Mouse (Mus musculus): ENCODE data around the gene Nf2. TPM values are rescaled to one million over a fixed set of nuclear protein-coding genes. Genes with fewer than 3 reads are reported as not detected.

The Nf2 gene
- polyA plus RNA-seq, 1 experiment from 2014 or later, result 18.7 TPM

GRCm38 (mm10) chr11:4746733-4747132 is 102.6 kb downstream of the Nf2 start, which contains the start of gene Cabp7:
Gene Cabp7, minus strand, starts transcription at chr11:4746778.
- ATAC-seq (ENCODE audit: low FRiP score, low TSS enrichment) (no peak), DNase-seq (ENCODE audit: low spot score) (no peak)
- Histone ChIP-seq H3K4me1 (replicated peaks; ENCODE audit: control insufficient read depth, insufficient read depth) (peaks cover 5% of the 10 kb centered on the region; the same call in 1 of the 2 replicates), H3K9me3 (ENCODE audit: control insufficient read depth, low read length) (no peaks in the 10 kb centered on the region), H3K4me2 (replicated peaks; ENCODE audit: low read depth) (peak within 1 kb of the TSS; percentile 86), H3K9ac (ENCODE audit: low read length) (no peak within 1 kb of the TSS), H3K27me3 (ENCODE audit: control insufficient read depth, insufficient read depth, low read length) (peaks cover 29% of the 10 kb centered on the region; the same call in 1 of the 2 replicates), H3K4me3 (ENCODE audit: low read depth, low read length) (peak within 1 kb of the TSS; percentile 42), H3K27ac (replicated peaks) (no peak within 1 kb of the TSS), H3K36me3 (ENCODE audit: control insufficient read depth, insufficient read depth, low read length) (no peaks in the 10 kb centered on the region)
- 2% methylated on average over 19 of the region's 73 CpGs for WGBS
- TF ChIP-seq EP300 (optimal IDR thresholded peaks at IDR 0.05), result no peak
- TF ChIP-seq CTCF (IDR thresholded peaks at IDR 0.05; ENCODE audit: low read depth), result no peak

DNA sequence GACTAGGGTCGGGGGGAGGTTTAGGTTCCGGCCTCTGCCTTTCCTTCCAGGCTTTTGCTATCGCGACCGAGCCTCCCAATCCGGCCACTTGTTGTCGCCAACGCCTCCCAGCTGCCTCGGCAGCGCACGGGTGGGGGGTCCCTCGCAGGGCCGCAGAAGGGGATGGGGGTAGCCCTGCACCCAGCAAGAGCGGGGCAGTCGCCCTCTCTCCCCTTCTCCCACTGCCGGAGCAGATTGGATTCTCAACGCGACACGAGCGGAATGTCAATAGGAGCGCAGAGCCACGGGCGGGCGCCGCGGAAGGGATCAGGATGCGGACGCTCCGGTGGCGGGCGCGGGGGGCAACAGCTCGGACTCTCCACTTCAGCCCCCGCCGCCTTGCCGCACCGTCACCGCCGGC is 103.4 kb downstream of the Nf2 start:
- no peaks in the 10 kb centered on the region for H3K36me3 ChIP-seq (ENCODE audit: control insufficient read depth, insufficient read depth, low read length)
- no peak overlapping the region for H3K9ac ChIP-seq (ENCODE audit: low read length)
- peak overlapping the region; percentile 42 for H3K4me3 ChIP-seq (ENCODE audit: low read depth, low read length)
- no peak for ATAC-seq (ENCODE audit: low FRiP score, low TSS enrichment)
- peaks cover 5% of the 10 kb centered on the region; the same call in 1 of the 2 replicates for H3K4me1 ChIP-seq (replicated peaks; ENCODE audit: control insufficient read depth, insufficient read depth)
- 2% methylated on average over 38 of the region's 39 CpGs for whole genome bisulfite sequencing
- TF ChIP-seq EP300 (optimal IDR thresholded peaks at IDR 0.05), result no peak
- DNase-seq (ENCODE audit: low spot score), result no peak
- peaks cover 29% of the 10 kb centered on the region; the same call in 1 of the 2 replicates for H3K27me3 ChIP-seq (ENCODE audit: control insufficient read depth, insufficient read depth, low read length)
- no peak overlapping the region for H3K27ac ChIP-seq (replicated peaks)
- H3K9me3 ChIP-seq (ENCODE audit: control insufficient read depth, low read length), result no peaks in the 10 kb centered on the region
- H3K4me2 ChIP-seq (replicated peaks; ENCODE audit: low read depth), result peak overlapping the region; percentile 86

GRCm38 (mm10) chr11:4744691-4745090 is 104.6 kb downstream of the Nf2 start:
- no peak overlapping the region for H3K4me3 ChIP-seq (ENCODE audit: low read depth, low read length)
- 62% methylated on average over 6 of the region's 6 CpGs for WGBS

DNA sequence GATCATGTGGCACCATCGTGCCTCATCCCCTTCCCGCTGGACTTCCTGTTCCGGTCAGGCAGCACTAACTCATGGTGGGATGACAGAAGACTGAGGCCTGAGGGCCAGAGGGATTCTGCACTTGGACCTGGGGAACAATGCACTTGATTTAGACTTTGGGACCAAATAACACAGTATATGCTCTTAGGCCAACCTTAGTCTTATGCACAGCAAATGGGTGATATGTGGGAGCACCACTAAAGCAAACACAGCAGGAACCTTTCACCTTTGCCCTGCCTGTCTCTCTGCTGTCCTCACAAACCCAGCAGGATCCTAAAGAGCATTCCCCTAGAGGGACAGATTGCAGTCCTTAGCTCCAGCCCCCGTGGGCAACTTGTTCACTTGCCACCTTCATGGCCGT is 108.6 kb downstream of the Nf2 start:
- Histone ChIP-seq H3K4me2 (replicated peaks; ENCODE audit: low read depth) (no peak overlapping the region), H3K27ac (replicated peaks) (no peak overlapping the region), H3K36me3 (ENCODE audit: control insufficient read depth, insufficient read depth, low read length) (no peaks in the 10 kb centered on the region), H3K4me3 (ENCODE audit: low read depth, low read length) (no peak overlapping the region), H3K9me3 (ENCODE audit: control insufficient read depth, low read length) (no peaks in the 10 kb centered on the region), H3K4me1 (replicated peaks; ENCODE audit: control insufficient read depth, insufficient read depth) (no peaks in the 10 kb centered on the region; the same call in 1 of the 2 replicates), H3K9ac (ENCODE audit: low read length) (no peak overlapping the region), H3K27me3 (ENCODE audit: control insufficient read depth, insufficient read depth, low read length) (peaks cover 6% of the 10 kb centered on the region; the same call in 1 of the 2 replicates)
- 70% methylated on average over 5 of the region's 5 CpGs for WGBS
- no peak for TF ChIP-seq CTCF (IDR thresholded peaks at IDR 0.05; ENCODE audit: low read depth)
- no peak for TF ChIP-seq EP300 (optimal IDR thresholded peaks at IDR 0.05)
- no peak for DNase-seq (ENCODE audit: low spot score)
- no peak for ATAC-seq (ENCODE audit: low FRiP score, low TSS enrichment)

More at GRCm38 (mm10) chr11:4744691-4745090, 104.6 kb downstream of the Nf2 start:
- no peak for ATAC-seq (ENCODE audit: low FRiP score, low TSS enrichment)
- DNase-seq (ENCODE audit: low spot score), result no peak
- H3K27ac ChIP-seq (replicated peaks), result no peak overlapping the region
- H3K36me3 ChIP-seq (ENCODE audit: control insufficient read depth, insufficient read depth, low read length), result no peaks in the 10 kb centered on the region
- no peaks in the 10 kb centered on the region for H3K9me3 ChIP-seq (ENCODE audit: control insufficient read depth, low read length)
- no peak for TF ChIP-seq CTCF (IDR thresholded peaks at IDR 0.05; ENCODE audit: low read depth)
- no peak for TF ChIP-seq EP300 (optimal IDR thresholded peaks at IDR 0.05)
- no peak overlapping the region for H3K4me2 ChIP-seq (replicated peaks; ENCODE audit: low read depth)
- H3K4me1 ChIP-seq (replicated peaks; ENCODE audit: control insufficient read depth, insufficient read depth), result peaks cover 5% of the 10 kb centered on the region; the same call in 1 of the 2 replicates
- peaks cover 29% of the 10 kb centered on the region; the same call in 1 of the 2 replicates for H3K27me3 ChIP-seq (ENCODE audit: control insufficient read depth, insufficient read depth, low read length)
- no peak overlapping the region for H3K9ac ChIP-seq (ENCODE audit: low read length)

DNA sequence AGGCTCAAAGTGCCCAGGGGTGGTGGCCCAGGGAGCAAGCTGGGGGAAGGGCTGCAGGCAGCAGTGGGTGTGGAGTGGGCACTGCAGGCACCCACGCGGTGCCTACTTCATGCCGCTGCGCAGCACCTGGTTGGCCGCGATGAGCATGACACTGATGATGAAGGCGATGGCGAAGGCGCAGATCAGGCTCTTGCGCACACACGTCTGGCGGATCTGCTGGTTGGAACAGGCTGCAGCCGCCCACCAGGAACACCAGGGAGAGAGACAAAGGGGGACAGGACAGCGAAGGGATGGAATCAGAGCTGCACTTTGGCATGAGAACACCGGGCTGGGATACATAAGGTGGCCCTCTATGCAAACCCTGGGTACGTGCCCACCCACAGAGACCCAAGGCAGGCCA is 110.6 kb downstream of the Nf2 start:
- ATAC-seq (ENCODE audit: low FRiP score, low TSS enrichment) (no peak), DNase-seq (ENCODE audit: low spot score) (no peak)

GRCm38 (mm10) chr11:4737682-4738081 is 111.7 kb downstream of the Nf2 start:
- no peak for DNase-seq (ENCODE audit: low spot score)
- no peak overlapping the region for H3K4me2 ChIP-seq (replicated peaks; ENCODE audit: low read depth)
- H3K4me3 ChIP-seq (ENCODE audit: low read depth, low read length), result no peak overlapping the region
- H3K9me3 ChIP-seq (ENCODE audit: control insufficient read depth, low read length), result no peaks in the 10 kb centered on the region
- no peaks in the 10 kb centered on the region for H3K27me3 ChIP-seq (ENCODE audit: control insufficient read depth, insufficient read depth, low read length)
- no peaks in the 10 kb centered on the region for H3K4me1 ChIP-seq (replicated peaks; ENCODE audit: control insufficient read depth, insufficient read depth)
- H3K36me3 ChIP-seq (ENCODE audit: control insufficient read depth, insufficient read depth, low read length), result no peaks in the 10 kb centered on the region; the same call in 1 of the 2 replicates
- TF ChIP-seq EP300 (optimal IDR thresholded peaks at IDR 0.05) (no peak), CTCF (IDR thresholded peaks at IDR 0.05; ENCODE audit: low read depth) (no peak)
- 79% methylated on average over 10 of the region's 10 CpGs for WGBS
- H3K9ac ChIP-seq (ENCODE audit: low read length), result no peak overlapping the region
- H3K27ac ChIP-seq (replicated peaks), result no peak overlapping the region
- no peak for ATAC-seq (ENCODE audit: low FRiP score, low TSS enrichment)

More for the DNA sequence above, 110.6 kb downstream of the Nf2 start:
- no peak overlapping the region for H3K9ac ChIP-seq (ENCODE audit: low read length)
- H3K4me1 ChIP-seq (replicated peaks; ENCODE audit: control insufficient read depth, insufficient read depth), result no peaks in the 10 kb centered on the region
- no peak overlapping the region for H3K4me2 ChIP-seq (replicated peaks; ENCODE audit: low read depth)
- no peaks in the 10 kb centered on the region for H3K9me3 ChIP-seq (ENCODE audit: control insufficient read depth, low read length)
- no peak overlapping the region for H3K4me3 ChIP-seq (ENCODE audit: low read depth, low read length)
- H3K36me3 ChIP-seq (ENCODE audit: control insufficient read depth, insufficient read depth, low read length), result no peaks in the 10 kb centered on the region; the same call in 1 of the 2 replicates
- 94% methylated on average over 16 of the region's 16 CpGs for WGBS
- TF ChIP-seq CTCF (IDR thresholded peaks at IDR 0.05; ENCODE audit: low read depth) (no peak), EP300 (optimal IDR thresholded peaks at IDR 0.05) (no peak)
- H3K27me3 ChIP-seq (ENCODE audit: control insufficient read depth, insufficient read depth, low read length), result no peaks in the 10 kb centered on the region
- H3K27ac ChIP-seq (replicated peaks), result no peak overlapping the region

All from stomach, postnatal 0 days (tissue).